Mouse (Mus musculus) E14TG2a.4 (cell line): ENCODE measurements around the gene Arntl.

ENCODE experiments used
- CTCF ChIP-seq: conservative IDR thresholded peaks from 2 replicates; pipeline ENCODE4 v1.5.1; 2014; ENCODE audit warnings: low read length
- POU5F1 ChIP-seq: IDR thresholded peaks from 2 replicates; pipeline ENCODE4 v1.6.1; 2014; ENCODE audit warnings: low read length, borderline replicate concordance

DNA sequence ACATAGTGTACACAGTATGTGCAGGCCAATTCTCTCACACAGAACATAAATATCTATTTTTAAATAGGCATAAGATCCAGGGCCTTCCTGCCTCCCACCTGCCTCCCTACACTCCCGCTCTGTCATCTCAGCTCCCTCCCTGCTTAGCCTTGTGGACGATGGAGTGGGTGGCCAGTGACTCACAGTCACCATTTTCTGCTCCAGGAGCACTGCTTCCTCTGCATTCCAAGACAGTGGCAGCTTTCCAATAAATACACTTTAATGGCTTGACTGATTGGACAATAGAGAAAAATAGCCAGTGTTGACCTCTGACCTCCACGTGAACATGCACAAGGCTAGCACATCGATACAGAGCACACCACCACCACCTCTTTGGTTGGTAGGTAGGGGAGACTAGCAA lies 42.5 kb upstream of the Arntl start:
- TF ChIP-seq CTCF (no peak), POU5F1 (no peak)
